26 mouse cellular contexts compared by ENCODE assay signal in genomic region chr11:98238416-98238815, GRCm38 (mm10). TPM values are rescaled to one million over a fixed set of nuclear protein-coding genes. Genes with fewer than 3 reads are reported as not detected.
DNase-seq lines count a peak whose midpoint lies in the region; ATAC-seq and TF ChIP-seq lines count a peak whose summit lies in the region.
"Had no signal": no experiment of that assay in that cellular context is flagged by ENCODE, and none has a peak within 500 bp of the region (broad histone marks: within the 10 kb centered on the region; RNA-seq: fewer than 3 reads in every experiment).

No protein-coding gene starts in this region.

- no peak for TF ChIP-seq RAD21 in CH12.LX (IDR thresholded peaks at IDR 0.05; ENCODE audit: low read depth, low read length)

- DNase-seq in liver, embryonic 14.5 days (ENCODE audit: low read depth in 3 of 3, low spot score in 3 of 3): no peak
- DNase-seq in CH12.LX (ENCODE audit: extremely low read depth) (no peak), NIH3T3 (ENCODE audit: low read depth) (peak; percentile 5)
- no peak for DNase-seq in stomach, postnatal 0 days (ENCODE audit: low spot score)
- DNase-seq in lung, postnatal 10 days: no peak
- no peak for DNase-seq in gastrocnemius, postnatal 25 days
- DNase-seq: adrenal gland, postnatal 14 days; cerebellum, adult 2 months; cerebellum, postnatal 36 days; gastrocnemius, postnatal 14 days; heart, adult 18-20 months; heart, postnatal 10 days; kidney, adult 11 months; kidney, postnatal 36 days; layer of hippocampus, adult 9-11 months had no signal

- no peak overlapping the region for H3K9ac ChIP-seq in liver, embryonic 14.5 days (replicated peaks)
- H3K9ac ChIP-seq in liver, embryonic 12.5 days: no peak overlapping the region
- no peak overlapping the region for H3K9ac ChIP-seq in CH12.LX (ENCODE audit: insufficient read depth, low read depth)
- H3K9ac ChIP-seq in stomach, postnatal 0 days (ENCODE audit: low read length): no peak overlapping the region
- H3K9ac ChIP-seq: embryonic facial prominence, embryonic 15.5 days; heart, embryonic 12.5 days; kidney, embryonic 15.5 days; limb, embryonic 13.5 days; liver, embryonic 15.5 days had no signal

- 0 out of 2 replicates have a peak, but pooled peaks have one; percentile 17 for TF ChIP-seq CTCF in liver, embryonic 14.5 days (IDR thresholded peaks at IDR 0.05; ENCODE audit: low read depth)
- peak in 1 of 2 experiments; percentile 34; a peak in 2 of 4 replicates for TF ChIP-seq CTCF in CH12.LX (conservative IDR thresholded peaks at IDR 0.05 in 1 of 2, IDR thresholded peaks at IDR 0.05 in 1 of 2; ENCODE audit: low read depth in 2 of 2, low read length in 2 of 2)
- TF ChIP-seq CTCF in stomach, postnatal 0 days (IDR thresholded peaks at IDR 0.05; ENCODE audit: low read depth): 0 out of 2 replicates have a peak, but pooled peaks have one; percentile 6

- H3K36me3 ChIP-seq in liver, embryonic 14.5 days (replicated peaks; ENCODE audit: control insufficient read depth, insufficient read depth, low read depth): peaks cover 62% of the 10 kb centered on the region
- H3K36me3 ChIP-seq in liver, embryonic 12.5 days: peaks cover 88% of the 10 kb centered on the region
- peaks cover 46 to 88% of the 10 kb centered on the region in 2 experiments for H3K36me3 ChIP-seq in CH12.LX (replicated peaks in 1 of 2; ENCODE audit: control insufficient read depth in 1 of 2, insufficient read depth in 1 of 2, low read length in 1 of 2)
- H3K36me3 ChIP-seq in stomach, postnatal 0 days (ENCODE audit: control insufficient read depth, insufficient read depth, low read length): peaks cover 18% of the 10 kb centered on the region

- no peaks in the 10 kb centered on the region for H3K9me3 ChIP-seq in liver, embryonic 14.5 days (ENCODE audit: control insufficient read depth, low read length)
- no peaks in the 10 kb centered on the region for H3K9me3 ChIP-seq in liver, embryonic 12.5 days (replicated peaks)
- no peaks in the 10 kb centered on the region for H3K9me3 ChIP-seq in CH12.LX (replicated peaks; ENCODE audit: low read length)
- H3K9me3 ChIP-seq in stomach, postnatal 0 days (ENCODE audit: control insufficient read depth, low read length): no peaks in the 10 kb centered on the region
- H3K9me3 ChIP-seq: embryonic facial prominence, embryonic 15.5 days; heart, embryonic 12.5 days; hindbrain, embryonic 10.5 days; kidney, embryonic 15.5 days; limb, embryonic 13.5 days; liver, embryonic 15.5 days; midbrain, embryonic 10.5 days had no signal

- H3K4me1 ChIP-seq in liver, embryonic 14.5 days (replicated peaks; ENCODE audit: control insufficient read depth in 2 of 2, insufficient read depth in 2 of 2, low read length in 1 of 2): peaks cover 0 to 2% of the 10 kb centered on the region in 2 experiments; a peak in 2 of 4 replicates
- peaks cover 4% of the 10 kb centered on the region for H3K4me1 ChIP-seq in liver, embryonic 12.5 days
- H3K4me1 ChIP-seq in CH12.LX (ENCODE audit: control insufficient read depth in 1 of 2, insufficient read depth in 2 of 2): no peaks in the 10 kb centered on the region
- no peaks in the 10 kb centered on the region for H3K4me1 ChIP-seq in stomach, postnatal 0 days (replicated peaks; ENCODE audit: control insufficient read depth, insufficient read depth)
- H3K4me1 ChIP-seq: embryonic facial prominence, embryonic 15.5 days; heart, embryonic 12.5 days; hindbrain, embryonic 10.5 days; kidney, embryonic 15.5 days; limb, embryonic 13.5 days; midbrain, embryonic 10.5 days had no signal

- no peak for ATAC-seq in liver, embryonic 14.5 days (ENCODE audit: insufficient read depth)
- no peak for ATAC-seq in liver, embryonic 12.5 days
- ATAC-seq in stomach, postnatal 0 days (ENCODE audit: low FRiP score, low TSS enrichment): no peak
- ATAC-seq: forebrain, embryonic 16.5 days; hindbrain, postnatal 0 days; lung, postnatal 0 days had no signal

- no peaks in the 10 kb centered on the region for H3K27me3 ChIP-seq in liver, embryonic 14.5 days (ENCODE audit: control insufficient read depth, insufficient read depth, low read length)
- H3K27me3 ChIP-seq in liver, embryonic 12.5 days (replicated peaks): no peaks in the 10 kb centered on the region
- H3K27me3 ChIP-seq in CH12.LX (replicated peaks): no peaks in the 10 kb centered on the region
- H3K27me3 ChIP-seq in stomach, postnatal 0 days (ENCODE audit: control insufficient read depth, insufficient read depth, low read length): no peaks in the 10 kb centered on the region
- H3K27me3 ChIP-seq: embryonic facial prominence, embryonic 15.5 days; heart, embryonic 12.5 days; kidney, embryonic 15.5 days; limb, embryonic 13.5 days; liver, embryonic 15.5 days had no signal

- no peak overlapping the region for H3K4me3 ChIP-seq in liver, embryonic 14.5 days (ENCODE audit: insufficient read depth in 1 of 2, low read depth in 2 of 2, low read length in 2 of 2)
- H3K4me3 ChIP-seq in liver, embryonic 12.5 days: no peak overlapping the region
- H3K4me3 ChIP-seq in CH12.LX (replicated peaks in 1 of 3; ENCODE audit: low read depth in 2 of 3, low read length in 2 of 3, poor library complexity in 1 of 3): no peak overlapping the region
- no peak overlapping the region for H3K4me3 ChIP-seq in stomach, postnatal 0 days (ENCODE audit: low read depth, low read length)
- H3K4me3 ChIP-seq: embryonic facial prominence, embryonic 15.5 days; heart, embryonic 12.5 days; hindbrain, embryonic 10.5 days; kidney, embryonic 15.5 days; limb, embryonic 13.5 days; liver, embryonic 15.5 days; midbrain, embryonic 10.5 days had no signal

- H3K27ac ChIP-seq in liver, embryonic 14.5 days: no peak overlapping the region
- no peak overlapping the region for H3K27ac ChIP-seq in liver, embryonic 12.5 days
- no peak overlapping the region for H3K27ac ChIP-seq in CH12.LX (ENCODE audit: insufficient read depth, low read depth)
- no peak overlapping the region for H3K27ac ChIP-seq in stomach, postnatal 0 days (replicated peaks)
- H3K27ac ChIP-seq: embryonic facial prominence, embryonic 15.5 days; hindbrain, embryonic 10.5 days; hindbrain, postnatal 0 days; kidney, embryonic 15.5 days; limb, embryonic 13.5 days; liver, embryonic 15.5 days; midbrain, embryonic 10.5 days had no signal

- TF ChIP-seq POLR2A in CH12.LX (IDR thresholded peaks at IDR 0.05; ENCODE audit: low read depth, low read length): peak; percentile 9; the same call in 1 of the 2 replicates

- no peak overlapping the region for H3K4me2 ChIP-seq in liver, embryonic 14.5 days (ENCODE audit: low read depth)
- H3K4me2 ChIP-seq in liver, embryonic 12.5 days: no peak overlapping the region
- H3K4me2 ChIP-seq in CH12.LX (ENCODE audit: insufficient read depth, low read depth, poor library complexity, severe bottlenecking): no peak overlapping the region
- no peak overlapping the region for H3K4me2 ChIP-seq in stomach, postnatal 0 days (replicated peaks; ENCODE audit: low read depth)
- H3K4me2 ChIP-seq: embryonic facial prominence, embryonic 15.5 days; heart, embryonic 12.5 days; kidney, embryonic 15.5 days; limb, embryonic 13.5 days; liver, embryonic 15.5 days had no signal

- WGBS in liver, embryonic 14.5 days (ENCODE audit: insufficient replicate concordance): 71% methylated on average over 3 of the region's 3 CpGs
- 74% methylated on average over 3 of the region's 3 CpGs for WGBS in liver, embryonic 12.5 days (ENCODE audit: insufficient replicate concordance)
- WGBS in stomach, postnatal 0 days: 71% methylated on average over 3 of the region's 3 CpGs

- dilution Hi-C loops in CH12.LX (cut with MboI; ENCODE audit: extremely low pct_ligation_motif_present, extremely low pct_unique_long_range_greater_than_20kb, low sequenced_read_pairs): no loop called here

- no peak for TF ChIP-seq EP300 in liver, embryonic 14.5 days (IDR thresholded peaks at IDR 0.05; ENCODE audit: low read depth)
- no peak for TF ChIP-seq EP300 in CH12.LX (IDR thresholded peaks at IDR 0.05; ENCODE audit: low read length)
- no peak for TF ChIP-seq EP300 in stomach, postnatal 0 days (optimal IDR thresholded peaks at IDR 0.05)

- H3K79me2 ChIP-seq in CH12.LX (replicated peaks; ENCODE audit: control insufficient read depth, extremely low read depth, insufficient read depth, poor library complexity, severe bottlenecking): peaks cover 6% of the 10 kb centered on the region; the same call in 1 of the 2 replicates

- in situ Hi-C loops in CH12.LX (cut with MboI; ENCODE audit: low pct_ligation_motif_present, low pct_unique_long_range_greater_than_20kb, low sequenced_read_pairs): no loop called here

TF ChIP-seq in CH12.LX, 34 proteins besides CTCF, POLR2A, EP300 and RAD21 (continues in another document):
- TF ChIP-seq MXI1 (IDR thresholded peaks at IDR 0.05; ENCODE audit: low read depth, low read length) (no peak), E2F4 (IDR thresholded peaks at IDR 0.05; ENCODE audit: insufficient replicate concordance, low read depth, low read length) (no peak), JUN (IDR thresholded peaks at IDR 0.05; ENCODE audit: insufficient read depth, low read depth, low read length) (no peak), ZC3H11A (IDR thresholded peaks at IDR 0.05; ENCODE audit: low read depth, low read length) (no peak), USF1 (IDR thresholded peaks at IDR 0.05; ENCODE audit: low read depth, low read length) (no peak), ELF1 (IDR thresholded peaks at IDR 0.05; ENCODE audit: low read depth, low read length) (no peak), SMC3 (IDR thresholded peaks at IDR 0.05; ENCODE audit: low read depth, low read length) (no peak), ZKSCAN1 (IDR thresholded peaks at IDR 0.05; ENCODE audit: borderline replicate concordance, low read depth, low read length) (no peak), MAFK (IDR thresholded peaks at IDR 0.05; ENCODE audit: insufficient replicate concordance, low read length) (no peak)

RNA-seq across cellular contexts. Expression of gene Cdk12, which starts 35.6 kb away (rescaled TPM):
- 8.2 and 9.8 TPM in 2 replicates for polyA plus RNA-seq in liver, embryonic 14.5 days (2012; rRNA removed)
- 4.7 and 5.5 TPM in 2 replicates for polyA plus RNA-seq in liver, embryonic 14.5 days (2014; fragmentation: Nextera tagmentation; extraction: Ambion mirVana)
- polyA plus RNA-seq in liver, embryonic 12.5 days (2016; fragmentation: Nextera tagmentation; extraction: Ambion mirVana): 8.6 and 9.0 TPM in 2 replicates
- total RNA-seq in CH12.LX (2012; rRNA removed) (29.6 and 38.2 TPM in 2 replicates), CH12.LX (2014; rRNA removed) (26.1 and 27.8 TPM in 2 replicates)
- 39.1 and 44.1 TPM in 2 replicates for polyA plus RNA-seq in CH12.LX (2012; ENCODE audit: insufficient read length, low read depth)
- polyA plus RNA-seq in stomach, postnatal 0 days (2015; fragmentation: Nextera tagmentation; extraction: Ambion mirVana): 3.8 and 4.1 TPM in 2 replicates
- 10 to 100 TPM; 13.0 to 14.0 TPM for total RNA-seq in gastrocnemius, postnatal 25 days (2021)

RNA-seq across cellular contexts. Expression of gene Med1, which starts 45.3 kb away (rescaled TPM):
- polyA plus RNA-seq in liver, embryonic 14.5 days (2012; rRNA removed): 7.1 and 8.7 TPM in 2 replicates
- 19.7 and 22.7 TPM in 2 replicates for polyA plus RNA-seq in liver, embryonic 14.5 days (2014; fragmentation: Nextera tagmentation; extraction: Ambion mirVana)
- polyA plus RNA-seq in liver, embryonic 12.5 days (2016; fragmentation: Nextera tagmentation; extraction: Ambion mirVana): 40.5 and 41.8 TPM in 2 replicates
- total RNA-seq in CH12.LX (2012; rRNA removed) (28.8 and 40.8 TPM in 2 replicates), CH12.LX (2014; rRNA removed) (51.4 and 52.0 TPM in 2 replicates)
- 54.7 and 58.9 TPM in 2 replicates for polyA plus RNA-seq in CH12.LX (2012; ENCODE audit: insufficient read length, low read depth)
- polyA plus RNA-seq in stomach, postnatal 0 days (2015; fragmentation: Nextera tagmentation; extraction: Ambion mirVana): 25.5 and 26.8 TPM in 2 replicates
- 10 to 100 TPM; 21.2 to 23.1 TPM for total RNA-seq in gastrocnemius, postnatal 25 days (2021)
